Mouse (Mus musculus): ENCODE results near the gene Zfp36l3. TPM values are rescaled to one million over a fixed set of nuclear protein-coding genes. Genes with fewer than 3 reads are reported as not detected.

Zfp36l3 gene
- polyA plus RNA-seq (2012; fragmentation: generic; extraction: Trizol) = under 1 TPM in 1 of 2 experiments, not detected in 1; 0.06 TPM

DNA sequence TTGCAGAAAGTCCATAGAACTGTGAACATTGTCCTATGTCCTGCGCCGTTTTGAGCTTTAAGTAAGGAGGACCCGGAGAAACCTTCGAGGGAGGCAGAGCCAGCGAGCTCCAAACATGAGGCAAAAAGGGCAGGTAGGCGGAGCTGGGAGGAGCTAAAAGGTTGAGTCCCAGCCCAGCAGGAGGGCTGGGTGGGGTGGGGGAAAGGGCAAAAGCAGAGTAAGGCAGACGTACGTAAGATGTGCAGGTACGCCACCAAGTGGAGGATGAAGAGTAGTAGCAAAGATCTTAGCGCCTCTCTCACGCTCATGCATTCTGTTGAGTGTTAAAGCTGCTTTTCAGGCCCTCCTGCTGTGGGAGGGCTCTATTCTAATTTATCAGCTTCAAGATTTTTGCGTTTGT, at the start of gene Zfp36l3:
Gene Zfp36l3, minus strand, starts transcription at position 119 of the 400 bp plus-strand sequence.

DNA sequence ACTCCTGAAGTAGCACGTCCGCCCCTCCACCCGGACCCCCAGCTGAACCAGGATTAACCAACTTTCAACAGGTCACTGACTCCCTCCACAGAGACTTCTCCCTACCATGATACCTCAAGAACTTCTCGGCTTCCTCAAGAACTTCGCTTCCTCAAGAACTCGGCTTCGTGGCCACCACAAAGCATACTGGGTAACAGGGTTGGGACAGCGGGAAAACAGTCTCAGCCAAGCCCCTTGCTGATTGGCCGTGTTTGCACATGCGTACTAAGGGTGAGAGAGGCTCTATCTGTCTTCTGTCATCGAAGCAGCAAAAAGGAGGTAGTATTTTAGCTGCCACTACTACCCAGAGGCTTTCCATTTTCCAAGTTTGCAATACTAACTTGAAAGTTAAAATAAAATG, 21.3 kb upstream of the Zfp36l3 start, which contains the start of gene Xlr:
Gene Xlr, minus strand, starts transcription at position 188 of the 400 bp plus-strand sequence.

GRCm38 (mm10) chrX:53757736-53758135, 18.5 kb downstream of the Zfp36l3 start, which contains the start of gene 1700013H16Rik:
Gene 1700013H16Rik (minus strand): TSS chrX:53757831.

DNA sequence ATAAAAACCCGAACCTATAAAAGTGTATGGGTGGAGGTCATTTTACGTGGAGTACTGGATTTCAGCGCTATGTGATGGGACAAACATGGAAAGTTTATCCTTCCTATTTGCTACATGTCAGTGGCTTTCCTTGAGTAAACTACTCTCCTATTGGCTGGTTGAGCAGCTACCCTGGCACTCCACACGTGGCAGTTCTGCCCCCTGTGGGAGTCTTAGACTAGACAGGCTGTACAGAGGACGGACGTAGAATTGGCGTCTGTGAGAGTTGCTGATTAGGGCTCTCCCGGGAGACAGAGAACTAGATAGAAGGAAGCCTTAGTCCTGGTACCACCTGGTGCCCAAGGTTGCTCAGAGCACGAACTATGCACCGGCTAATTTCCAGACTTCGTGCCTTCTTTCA, 51.6 kb downstream of the Zfp36l3 start, which contains the start of gene 4930502E18Rik:
Gene 4930502E18Rik, plus strand, starts transcription at position 231 of the 400 bp plus-strand sequence.

Other genes starting within 250 kb of the Zfp36l3 start
- gene Rtl8c, start 168.4 kb downstream of the Zfp36l3 start, polyA plus RNA-seq (2012; fragmentation: generic; extraction: Trizol) = 1 to 10 TPM in 1 of 2 experiments, under 1 TPM in 1; 0.27 to 4.2 TPM
- not detected for gene Gm14597, start 167.4 kb downstream of the Zfp36l3 start, polyA plus RNA-seq (2012; fragmentation: generic; extraction: Trizol)
- 100 to 1,000 TPM in 1 of 2 experiments, 10 to 100 TPM in 1; 68.1 to 123 TPM for gene Rtl8a, start 132.7 kb downstream of the Zfp36l3 start, polyA plus RNA-seq (2012; fragmentation: generic; extraction: Trizol)
- 100 to 1,000 TPM in 1 of 2 experiments, 10 to 100 TPM in 1; 67.4 to 140 TPM for gene Rtl8b, start 106.0 kb downstream of the Zfp36l3 start, polyA plus RNA-seq (2012; fragmentation: generic; extraction: Trizol)
- under 1 TPM in 1 of 2 experiments, not detected in 1; 0.01 TPM for gene 4930502E18Rik, start 51.6 kb downstream of the Zfp36l3 start, polyA plus RNA-seq (2012; fragmentation: generic; extraction: Trizol)
- gene 1700013H16Rik, start 18.6 kb downstream of the Zfp36l3 start, polyA plus RNA-seq (2012; fragmentation: generic; extraction: Trizol) = not detected
- gene Xlr, start 21.3 kb upstream of the Zfp36l3 start, polyA plus RNA-seq (2012; fragmentation: generic; extraction: Trizol) = 1 to 10 TPM in 1 of 2 experiments, under 1 TPM in 1; 0.66 to 4.6 TPM

Measured in C3H10T1/2 (cell line).